Mouse (Mus musculus) stomach, embryonic 15.5 days (tissue): ENCODE data around the gene A930017K11Rik. TPM values are rescaled to one million over a fixed set of nuclear protein-coding genes. Genes with fewer than 3 reads are reported as not detected.

Experiments
- ATAC-seq: fragments of 200-750 bp; cut with Nextera tagmentation; 2 replicates; pipeline ENCODE4 v1.8.0; 2017; ENCODE audit warnings: low read depth, moderate number of reproducible peaks, moderate TSS enrichment; ENCODE audit not compliant: insufficient read depth, low FRiP score
- H3K27ac ChIP-seq: fragments of 300-500 bp; sonication (generic); 2 replicates; pipeline ENCODE4 v1.5.1; 2015; ENCODE audit warnings: mild to moderate bottlenecking, inconsistent platforms
- H3K27me3 ChIP-seq: fragments of 300-500 bp; sonication (generic); replicated peaks from 2 replicates; pipeline ENCODE4 v1.6.1; 2015; ENCODE audit warnings: inconsistent platforms
- H3K36me3 ChIP-seq: fragments of 300-500 bp; sonication (generic); 2 replicates; pipeline ENCODE4 v1.6.1; 2015; ENCODE audit warnings: inconsistent platforms
- H3K4me1 ChIP-seq: fragments of 300-500 bp; sonication (generic); 2 replicates; pipeline ENCODE4 v1.6.1; 2015; ENCODE audit warnings: inconsistent platforms
- H3K4me2 ChIP-seq: fragments of 300-500 bp; sonication (generic); 2 replicates; pipeline ENCODE4 v1.6.1; 2015; ENCODE audit warnings: mild to moderate bottlenecking, inconsistent platforms
- H3K4me3 ChIP-seq: fragments of 300-500 bp; sonication (generic); replicated peaks from 2 replicates; pipeline ENCODE4 v1.5.1; 2015; ENCODE audit warnings: inconsistent platforms
- H3K9ac ChIP-seq: fragments of 300-500 bp; sonication (generic); 2 replicates; pipeline ENCODE4 v1.6.1; 2015; ENCODE audit warnings: inconsistent platforms
- H3K9me3 ChIP-seq: fragments of 300-500 bp; sonication (generic); 2 replicates; pipeline ENCODE4 v1.6.1; 2016; ENCODE audit warnings: inconsistent platforms
- WGBS: fragments of 180-500 bp; shearing (Covaris S2); methylation state at CpG from one replicate; pipeline ENCODE4 v1.1.7; 2015; 5-methylcytosine and 5-hydroxymethylcytosine counted together
- polyA plus RNA-seq: library from polyadenylated mRNA; unstranded; fragments of >200 nt; fragmentation: Nextera tagmentation; extraction: Ambion mirVana; gene quantifications from 2 replicates; pipeline ENCODE4 v1.2.1, GENCODE M21; 2015

A930017K11Rik gene
- 0.24 and 0.52 TPM in 2 replicates for polyA plus RNA-seq

- peak; percentile 21; the same call in 1 of the 2 replicates for ATAC-seq
- 2% methylated on average over 57 of the region's 58 CpGs for WGBS
- no peaks in the 10 kb centered on the region for H3K36me3 ChIP-seq
- peak within 1 kb of the TSS; percentile 85 for H3K4me2 ChIP-seq
- peaks cover 38% of the 10 kb centered on the region for H3K27me3 ChIP-seq
- H3K9me3 ChIP-seq = no peaks in the 10 kb centered on the region
- H3K4me1 ChIP-seq = peaks cover 12% of the 10 kb centered on the region
- H3K27ac ChIP-seq = no peak within 1 kb of the TSS
- peak within 1 kb of the TSS; percentile 9; the same call in 1 of the 2 replicates for H3K9ac ChIP-seq
- peak within 1 kb of the TSS; percentile 41 for H3K4me3 ChIP-seq
Observed at GRCm38 (mm10) chr17:25951803-25952623, at the start of gene A930017K11Rik. TSS of gene A930017K11Rik (minus strand) at chr17:25952565.

GRCm38 (mm10) chr17:25998425-25998824 lies 46.1 kb upstream of the A930017K11Rik start:
- Histone ChIP-seq H3K36me3 (peaks cover 5% of the 10 kb centered on the region; the same call in 1 of the 2 replicates), H3K27me3 (no peaks in the 10 kb centered on the region), H3K9me3 (no peaks in the 10 kb centered on the region), H3K4me1 (no peaks in the 10 kb centered on the region), H3K27ac (no peak overlapping the region), H3K4me2 (no peak overlapping the region), H3K9ac (no peak overlapping the region), H3K4me3 (no peak overlapping the region)
- no peak for ATAC-seq
- WGBS = 88% methylated on average over 11 of the region's 11 CpGs

- Histone ChIP-seq H3K27ac (no peak overlapping the region), H3K9ac (no peak overlapping the region), H3K4me2 (no peak overlapping the region), H3K27me3 (no peaks in the 10 kb centered on the region), H3K4me3 (no peak overlapping the region), H3K9me3 (no peaks in the 10 kb centered on the region), H3K36me3 (peaks cover 16% of the 10 kb centered on the region; the same call in 1 of the 2 replicates), H3K4me1 (no peaks in the 10 kb centered on the region)
- no peak for ATAC-seq
- 82% methylated on average over 3 of the region's 3 CpGs for WGBS
Observed at GRCm38 (mm10) chr17:25993489-25993888, 41.1 kb upstream of the A930017K11Rik start.

- no peak for ATAC-seq
- 93% methylated on average over 4 of the region's 4 CpGs for WGBS
- peaks cover 16% of the 10 kb centered on the region; the same call in 1 of the 2 replicates for H3K36me3 ChIP-seq
Observed at GRCm38 (mm10) chr17:25992274-25992673, 39.9 kb upstream of the A930017K11Rik start.

GRCm38 (mm10) chr17:25990331-25990730 lies 38.0 kb upstream of the A930017K11Rik start:
- Histone ChIP-seq H3K27me3 (no peaks in the 10 kb centered on the region), H3K36me3 (peaks cover 12% of the 10 kb centered on the region; the same call in 1 of the 2 replicates), H3K9me3 (no peaks in the 10 kb centered on the region), H3K9ac (no peak overlapping the region), H3K4me1 (no peaks in the 10 kb centered on the region), H3K4me2 (no peak overlapping the region), H3K4me3 (no peak overlapping the region), H3K27ac (no peak overlapping the region)
- 80% methylated on average over 5 of the region's 5 CpGs for WGBS
- no peak for ATAC-seq

More at GRCm38 (mm10) chr17:25992274-25992673, 39.9 kb upstream of the A930017K11Rik start:
- no peaks in the 10 kb centered on the region for H3K27me3 ChIP-seq
- no peak overlapping the region for H3K27ac ChIP-seq
- no peaks in the 10 kb centered on the region for H3K9me3 ChIP-seq
- H3K9ac ChIP-seq = no peak overlapping the region
- H3K4me2 ChIP-seq = no peak overlapping the region
- no peak overlapping the region for H3K4me3 ChIP-seq
- H3K4me1 ChIP-seq = no peaks in the 10 kb centered on the region

- no peaks in the 10 kb centered on the region for H3K27me3 ChIP-seq
- H3K9me3 ChIP-seq = no peaks in the 10 kb centered on the region
- peak within 1 kb of the TSS; percentile 70 for H3K4me2 ChIP-seq
- peaks cover 10% of the 10 kb centered on the region for H3K4me1 ChIP-seq
- H3K9ac ChIP-seq = peak within 1 kb of the TSS; percentile 72
- no peaks in the 10 kb centered on the region for H3K36me3 ChIP-seq
- WGBS = under 1% methylated on average over 91 of the region's 91 CpGs
- peak within 1 kb of the TSS; percentile 94 for H3K4me3 ChIP-seq
- peak; percentile 99 for ATAC-seq
- H3K27ac ChIP-seq = peak within 1 kb of the TSS; percentile 88
Observed at GRCm38 (mm10) chr17:25985306-25986294, 33.2 kb upstream of the A930017K11Rik start, which contains the start of gene Capn15. TSS of gene Capn15 (minus strand) at chr17:25985796.

- 10% methylated on average over 17 of the region's 17 CpGs for WGBS
- Histone ChIP-seq H3K4me3 (peak overlapping the region; percentile 94), H3K4me1 (peaks cover 17% of the 10 kb centered on the region), H3K9me3 (no peaks in the 10 kb centered on the region), H3K36me3 (no peaks in the 10 kb centered on the region), H3K27me3 (no peaks in the 10 kb centered on the region), H3K9ac (peak overlapping the region; percentile 72), H3K27ac (peak overlapping the region; percentile 85), H3K4me2 (peak overlapping the region; percentile 70)
- ATAC-seq = no peak
Observed at GRCm38 (mm10) chr17:25984556-25985305, 32.4 kb upstream of the A930017K11Rik start.

- Histone ChIP-seq H3K4me1 (peaks cover 19% of the 10 kb centered on the region), H3K9ac (0 out of 2 replicates have a peak overlapping the region, but pooled peaks have one; percentile 72), H3K27ac (no peak overlapping the region), H3K4me3 (peak overlapping the region; percentile 94), H3K9me3 (no peaks in the 10 kb centered on the region), H3K36me3 (no peaks in the 10 kb centered on the region), H3K4me2 (peak overlapping the region; percentile 70), H3K27me3 (no peaks in the 10 kb centered on the region)
- 91% methylated on average over 1 of the region's 1 CpGs for WGBS
- ATAC-seq = no peak
Observed at GRCm38 (mm10) chr17:25984066-25984465, 31.7 kb upstream of the A930017K11Rik start.

- 84% methylated on average over 3 of the region's 3 CpGs for WGBS
- Histone ChIP-seq H3K9ac (no peak overlapping the region), H3K4me1 (peaks cover 19% of the 10 kb centered on the region), H3K27me3 (no peaks in the 10 kb centered on the region), H3K9me3 (no peaks in the 10 kb centered on the region), H3K36me3 (no peaks in the 10 kb centered on the region), H3K4me2 (no peak overlapping the region), H3K27ac (no peak overlapping the region), H3K4me3 (no peak overlapping the region)
- ATAC-seq = no peak
Observed at GRCm38 (mm10) chr17:25982913-25983312, 30.5 kb upstream of the A930017K11Rik start.

GRCm38 (mm10) chr17:25980854-25981253 lies 28.5 kb upstream of the A930017K11Rik start:
- Histone ChIP-seq H3K9ac (no peak overlapping the region), H3K27ac (no peak overlapping the region), H3K4me3 (no peak overlapping the region), H3K27me3 (no peaks in the 10 kb centered on the region), H3K36me3 (no peaks in the 10 kb centered on the region), H3K4me2 (no peak overlapping the region), H3K4me1 (peaks cover 19% of the 10 kb centered on the region), H3K9me3 (no peaks in the 10 kb centered on the region)
- ATAC-seq = no peak
- 90% methylated on average over 5 of the region's 5 CpGs for WGBS
